Mouse (Mus musculus): Measurements from ENCODE around the gene Ppm1m. TPM values are rescaled to one million over a fixed set of nuclear protein-coding genes. Genes with fewer than 3 reads are reported as not detected.

Ppm1m gene
- polyA plus RNA-seq (2012; rRNA removed), result 29.6 and 45.3 TPM in 2 replicates

GRCm38 (mm10) chr9:106199535-106200272 lies at the start of gene Ppm1m:
Ppm1m (minus strand) TSS chr9:106199746.

GRCm38 (mm10) chr9:106222261-106222851 lies 22.8 kb upstream of the Ppm1m start, which contains the start of gene Tlr9:
Tlr9 (plus strand) TSS chr9:106222598.

GRCm38 (mm10) chr9:106202819-106203636 lies 3.5 kb upstream of the Ppm1m start, which contains the start of gene Twf2:
Twf2 (plus strand) TSS chr9:106203108.

GRCm38 (mm10) chr9:106170556-106171345 lies 28.8 kb downstream of the Ppm1m start, which contains the start of gene Wdr82:
Wdr82 (plus strand) TSS chr9:106170928.

GRCm38 (mm10) chr9:106158037-106158491 lies 41.5 kb downstream of the Ppm1m start, which contains the start of gene Glyctk:
Glyctk (minus strand) TSS chr9:106158138.

Other genes with a start within 250 kb of the Ppm1m start
- gene Col6a5, start 239.1 kb downstream of the Ppm1m start, polyA plus RNA-seq (2012; rRNA removed), result 0.75 and 0.80 TPM in 2 replicates
- 1.9 and 2.0 TPM in 2 replicates for gene Col6a4, start 103.0 kb downstream of the Ppm1m start, polyA plus RNA-seq (2012; rRNA removed)
- gene Glyctk, start 41.6 kb downstream of the Ppm1m start, polyA plus RNA-seq (2012; rRNA removed), result 1.2 and 1.6 TPM in 2 replicates
- 152 and 165 TPM in 2 replicates for gene Wdr82, start 28.8 kb downstream of the Ppm1m start, polyA plus RNA-seq (2012; rRNA removed)
- gene Twf2, start 3.4 kb upstream of the Ppm1m start, polyA plus RNA-seq (2012; rRNA removed), result 54.7 and 57.8 TPM in 2 replicates
- 0.41 and 0.50 TPM in 2 replicates for gene Tlr9, start 22.9 kb upstream of the Ppm1m start, polyA plus RNA-seq (2012; rRNA removed)
- gene Alas1, start 48.9 kb upstream of the Ppm1m start, polyA plus RNA-seq (2012; rRNA removed), result 88.5 and 96.6 TPM in 2 replicates
- 12.0 and 12.3 TPM in 2 replicates for gene Poc1a, start 81.3 kb upstream of the Ppm1m start, polyA plus RNA-seq (2012; rRNA removed)
- 33.3 and 48.3 TPM in 2 replicates for gene Dusp7, start 168.9 kb upstream of the Ppm1m start, polyA plus RNA-seq (2012; rRNA removed)
- gene Rpl29, start 229.7 kb upstream of the Ppm1m start, polyA plus RNA-seq (2012; rRNA removed), result 818 and 832 TPM in 2 replicates
- gene Acy1, start 238.6 kb upstream of the Ppm1m start, polyA plus RNA-seq (2012; rRNA removed), result 22.9 and 23.0 TPM in 2 replicates
- gene Abhd14b, start 247.7 kb upstream of the Ppm1m start, polyA plus RNA-seq (2012; rRNA removed), result 15.2 and 23.0 TPM in 2 replicates
- 56.2 and 65.9 TPM in 2 replicates for gene Abhd14a, start 247.9 kb upstream of the Ppm1m start, polyA plus RNA-seq (2012; rRNA removed)